Mouse (Mus musculus) MN1 (cell line): ENCODE measurements at regions not wholly inside any gene's neighbourhood (a gene's known extent, or its start where the extent isn't known, plus 50 kb on each side); places are given as distances from the start of the nearest gene placed in this dataset.
"Not testable (repeated sequence)": the region's sequence is repeated elsewhere in the genome, so short reads cannot be mapped to it uniquely, and the experiment has no call there.

Experiments used
- DNase-seq: peaks from one replicate; pipeline ENCODE4 v3.0.0-alpha.2; 2016; ENCODE audit warnings: low spot score

GRCm38 (mm10) chr6:140816359-140816758, 87.3 kb downstream of the Gm11077 start:
- DNase-seq: no peak

DNA sequence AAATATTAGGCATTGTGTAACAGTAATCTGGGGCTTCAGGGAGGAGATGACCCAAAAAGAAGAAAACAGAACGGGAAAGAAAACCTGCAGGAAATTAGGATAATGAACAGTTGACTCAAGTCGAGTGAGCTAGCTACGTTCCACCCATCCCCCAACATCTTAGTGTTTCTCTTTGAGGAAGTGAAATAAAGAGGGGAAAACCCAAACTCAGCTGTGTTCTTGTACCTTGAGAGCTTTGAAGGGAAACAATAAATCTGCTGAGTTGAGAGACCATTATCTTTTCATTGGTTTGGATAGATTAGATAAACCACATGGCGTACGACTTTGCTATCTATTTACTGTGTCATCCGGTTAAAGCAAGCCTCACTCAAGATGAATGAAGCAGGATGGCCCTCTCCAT, 87.7 kb downstream of the Gm11077 start:
- DNase-seq: no peak

DNA sequence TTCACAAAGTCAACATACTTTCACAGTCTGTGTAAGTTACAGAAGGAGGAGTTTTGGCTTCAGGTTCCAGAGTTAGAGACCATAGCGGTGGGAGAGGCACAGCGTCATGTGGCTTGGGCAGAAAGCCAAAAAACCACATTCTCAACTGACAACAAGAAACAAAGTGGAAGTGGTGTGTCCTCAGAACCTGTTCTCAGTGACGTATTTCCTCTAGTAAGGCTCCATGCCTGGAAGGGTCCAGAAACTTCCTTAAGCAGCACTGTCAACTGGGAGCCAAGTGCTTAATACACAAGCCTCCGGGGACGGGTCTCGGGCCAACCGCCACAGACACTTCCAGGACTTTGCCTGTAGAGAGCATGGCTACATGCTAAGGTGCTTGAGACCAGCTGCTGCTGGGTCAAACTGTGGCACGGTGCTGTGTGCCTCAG, 90.4 kb downstream of the Gm11077 start:
- DNase-seq: no peak

DNA sequence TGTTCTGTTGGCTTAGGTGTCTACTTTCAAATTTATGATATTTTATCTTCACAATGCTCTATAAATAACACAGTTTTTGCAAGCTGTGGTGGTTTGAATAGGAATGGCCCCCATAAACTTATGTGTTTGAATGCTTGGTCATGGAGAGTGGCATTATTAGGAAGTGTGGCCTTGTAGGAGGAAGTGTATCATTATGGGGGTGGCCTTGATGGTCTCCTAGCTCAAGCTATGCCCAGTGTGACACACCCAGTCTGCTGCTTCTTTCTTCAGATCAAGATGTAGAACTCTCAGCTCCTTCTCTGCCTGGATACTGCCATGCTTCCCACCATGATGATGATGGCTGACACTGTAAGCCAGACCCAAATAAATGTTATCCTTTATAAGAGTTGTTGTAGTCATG, 97.4 kb downstream of the Gm11077 start:
- no peak for DNase-seq

DNA sequence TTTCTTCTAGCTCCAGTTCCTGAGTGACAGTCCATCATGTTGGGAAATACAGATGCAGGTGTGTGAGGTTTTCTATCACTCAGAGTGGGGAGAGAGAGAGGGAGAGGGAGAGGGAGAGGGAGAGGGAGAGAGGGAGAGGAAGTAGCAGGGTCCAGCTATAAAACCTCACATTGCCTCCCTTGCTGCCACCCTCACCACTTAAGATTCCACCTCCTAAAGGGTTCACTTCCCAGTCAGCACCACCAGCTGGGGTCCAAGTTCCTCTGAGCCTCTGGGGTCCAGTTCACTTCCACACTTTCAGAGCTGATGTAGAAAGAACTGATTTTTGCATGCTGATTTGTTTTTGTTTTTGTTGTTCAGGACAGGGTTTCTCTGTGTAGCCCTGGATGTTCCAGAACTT, 98.6 kb downstream of the Gm11077 start:
- DNase-seq: no peak

DNA sequence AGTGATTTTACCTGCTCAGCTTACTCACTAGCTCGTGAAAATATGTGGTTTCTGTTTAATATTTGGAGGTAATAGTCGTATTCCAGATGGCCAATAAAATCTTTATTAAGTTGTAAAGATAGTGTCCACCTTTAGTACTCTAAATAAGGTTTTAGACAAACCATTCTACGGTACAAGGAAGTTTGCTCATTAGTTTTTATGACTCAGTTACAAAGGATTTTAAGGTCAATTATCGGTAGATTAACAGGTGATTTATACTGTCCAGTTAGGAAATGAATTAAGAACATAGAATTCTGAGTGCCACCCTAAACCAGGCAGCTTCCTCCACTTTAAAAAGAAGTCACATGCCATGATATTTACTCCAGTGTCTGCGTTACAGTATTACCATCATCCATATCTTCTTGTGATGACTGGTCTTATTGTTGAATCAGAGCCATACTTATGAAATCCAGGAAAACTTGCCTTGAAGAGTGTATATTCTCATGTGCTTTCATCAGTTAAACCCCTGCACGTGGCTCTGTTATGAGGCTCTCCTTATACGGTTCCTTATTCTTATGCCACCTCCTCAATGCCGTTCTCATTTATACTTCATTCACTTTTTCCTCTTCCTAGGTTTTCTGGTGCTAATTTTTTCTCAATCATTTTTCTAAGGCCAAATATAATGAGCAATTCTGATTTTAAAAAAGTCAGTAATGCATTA, 114.4 kb downstream of the Gm11077 start:
- no peak for DNase-seq

DNA sequence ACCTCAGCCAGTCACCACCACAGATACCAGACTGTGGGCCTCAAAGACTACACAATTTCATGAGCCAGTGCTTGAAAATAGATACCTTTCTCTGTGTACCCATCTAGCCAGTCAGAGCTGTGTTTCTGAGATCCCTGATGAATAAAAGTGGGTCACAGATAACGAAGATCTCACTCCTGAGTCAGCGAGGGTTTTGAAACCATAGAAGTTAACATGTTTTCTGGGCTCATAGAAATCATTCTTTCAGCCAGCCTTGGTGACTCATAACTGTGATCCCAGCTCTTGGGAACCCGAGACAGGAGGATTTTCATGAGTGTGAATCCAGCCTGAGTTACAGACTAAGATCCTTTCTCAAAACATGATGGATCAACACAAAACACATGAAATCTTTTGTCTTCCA, 118.1 kb downstream of the Gm11077 start:
- DNase-seq: no peak

GRCm38 (mm10) chr6:140852420-140852819, 123.3 kb downstream of the Gm11077 start:
- DNase-seq: no peak

GRCm38 (mm10) chr6:140853508-140853907, 124.4 kb downstream of the Gm11077 start:
- DNase-seq: peak; percentile 48

GRCm38 (mm10) chr6:140854691-140855090, 125.6 kb downstream of the Gm11077 start:
- DNase-seq: no peak

- peak; percentile 30 for DNase-seq
Measured at GRCm38 (mm10) chr6:140856468-140857117, 127.5 kb downstream of the Gm11077 start.

DNA sequence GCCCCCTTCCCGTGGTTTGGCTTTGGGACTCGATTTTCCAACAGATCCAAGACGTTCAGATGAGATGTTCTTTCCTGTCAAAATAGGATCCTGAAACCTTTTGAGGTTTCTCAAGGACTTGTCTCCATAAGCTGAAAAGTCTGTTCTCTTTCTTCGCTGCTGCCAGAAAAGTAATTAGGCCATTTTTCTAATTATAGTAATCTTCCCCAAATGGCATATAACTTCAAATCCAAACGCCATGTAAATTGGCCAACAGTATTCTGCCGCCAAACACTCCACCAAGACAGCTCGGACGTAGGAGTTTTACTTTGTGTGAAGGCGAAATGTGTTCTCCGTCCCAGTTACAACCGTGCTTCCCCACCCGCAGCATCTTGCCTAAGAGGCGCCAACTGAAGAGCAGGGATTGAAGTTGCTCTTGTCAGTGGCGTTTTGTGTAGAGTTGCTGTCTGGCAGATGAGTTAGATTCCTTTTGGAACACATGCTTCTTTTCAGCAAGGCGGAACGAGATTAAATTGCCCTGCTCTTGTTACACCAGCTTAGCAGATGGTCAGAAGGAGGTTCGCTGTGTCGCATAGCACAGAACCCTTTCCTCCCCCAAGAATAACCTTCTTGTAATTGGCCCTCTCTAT, 128.1 kb downstream of the Gm11077 start:
- DNase-seq: peak; percentile 45

DNA sequence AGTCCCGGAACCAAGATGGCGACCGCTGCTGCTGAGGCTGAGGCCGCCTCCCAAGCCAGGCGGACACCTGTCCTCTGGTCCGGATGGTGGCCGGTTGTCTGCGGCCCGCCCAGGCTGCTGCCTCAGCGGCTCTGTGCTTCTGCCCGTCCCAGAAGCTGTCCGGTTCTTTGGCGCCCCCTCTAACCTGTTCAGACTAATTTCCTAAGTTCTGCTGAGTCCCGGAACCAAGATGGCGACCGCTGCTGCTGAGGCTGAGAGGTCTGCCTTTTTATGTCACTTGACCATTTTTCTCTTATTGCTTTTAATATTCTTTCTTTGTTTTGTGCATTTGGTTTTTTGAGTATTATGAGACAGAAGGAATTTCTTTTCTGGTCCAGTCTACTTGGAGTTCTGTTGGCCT, 140.4 kb downstream of the Gm11077 start:
- DNase-seq: not testable (repeated sequence)

GRCm38 (mm10) chr6:140874831-140875230, 145.7 kb downstream of the Gm11077 start:
- DNase-seq: no peak

DNA sequence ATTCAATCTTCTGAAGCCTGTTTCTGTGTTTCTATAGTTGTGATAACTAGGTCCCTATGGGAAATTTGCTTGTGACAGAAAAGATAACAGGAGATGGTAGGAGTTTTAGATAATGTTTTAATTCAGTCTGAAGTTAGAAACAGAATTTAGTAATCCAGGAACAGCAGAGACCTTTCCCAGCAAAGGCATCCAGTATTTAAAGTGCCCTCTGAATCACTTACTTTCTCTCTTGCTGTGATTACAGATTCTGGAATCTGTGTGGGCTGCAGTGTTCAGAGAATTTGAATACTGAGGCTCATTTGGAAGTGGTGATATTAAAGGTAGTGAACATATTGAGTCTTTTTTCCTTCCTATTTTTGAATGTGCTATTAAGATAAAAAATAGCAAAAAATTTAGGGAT, 154.6 kb downstream of the Gm11077 start:
- DNase-seq: no peak

- DNase-seq: no peak
Measured at GRCm38 (mm10) chr6:140888610-140889009, 159.5 kb downstream of the Gm11077 start.

GRCm38 (mm10) chr6:140890060-140890459, 161.0 kb downstream of the Gm11077 start:
- no peak for DNase-seq

GRCm38 (mm10) chr6:140890591-140890990, 161.5 kb downstream of the Gm11077 start:
- DNase-seq: no peak

- DNase-seq: peak; percentile 60
Measured at GRCm38 (mm10) chr6:140894467-140894866, 165.4 kb downstream of the Gm11077 start.

- DNase-seq: no peak
Measured at GRCm38 (mm10) chr6:140895441-140895840, 166.4 kb downstream of the Gm11077 start.

DNA sequence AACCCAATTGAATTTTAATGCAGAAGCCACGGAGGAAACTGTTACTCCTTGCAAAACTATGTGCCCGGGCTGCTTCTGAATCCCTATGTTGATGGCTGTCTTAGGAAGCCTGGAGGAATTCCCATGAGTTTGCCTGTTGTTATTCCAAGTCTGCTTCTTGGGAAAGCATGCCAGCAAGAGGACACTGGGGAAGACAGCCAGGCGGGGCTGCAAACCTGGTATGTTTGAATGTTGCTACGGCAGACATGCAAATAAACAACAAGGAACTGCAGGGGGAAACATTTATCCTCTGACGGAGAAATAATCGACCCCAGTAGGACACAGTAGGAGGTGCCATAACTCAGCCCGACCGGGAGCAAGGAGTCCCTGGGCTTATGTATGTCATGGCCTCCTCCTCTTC, 168.0 kb downstream of the Gm11077 start:
- DNase-seq: no peak

GRCm38 (mm10) chr6:140924319-140924981, 195.4 kb downstream of the Gm11077 start:
- DNase-seq: peak; percentile 35

DNA sequence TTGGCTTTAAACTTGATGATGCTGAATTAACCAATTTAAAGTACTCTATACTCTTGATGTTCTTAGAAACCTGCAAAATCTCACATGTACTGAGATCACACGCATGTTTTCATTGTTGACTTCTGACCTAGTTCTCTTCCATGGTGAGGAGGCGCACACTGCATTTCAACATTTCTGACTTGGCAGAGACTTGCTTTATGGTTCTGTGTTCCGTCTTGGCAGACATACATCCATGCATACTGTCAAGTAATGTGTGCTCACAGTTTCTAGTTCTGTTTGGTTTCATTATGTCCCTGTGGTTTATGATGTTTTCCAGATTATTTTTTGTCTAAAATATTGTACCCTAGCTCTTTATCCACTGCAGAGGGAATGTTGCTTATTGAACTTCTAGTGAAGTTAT, 198.5 kb downstream of the Gm11077 start:
- DNase-seq: no peak
